Mouse (Mus musculus) mouse trophoblast stem cell (cell line): Measurements from ENCODE around the gene Fads2.

ENCODE experiments used
- in situ Hi-C, 2 experiments: fragments of 300-500 bp; cut with MseI, MboI; formaldehyde crosslinking; loops; 2 replicates in 1 of 2; 3 replicates in 1 of 2; pipeline ENCODE4 v1.15.1; 2025

Gene Fads2

GRCm38 (mm10) chr19:10061624-10062023, 39.9 kb downstream of the Fads2 start:
- in situ Hi-C loops = no loop called here

GRCm38 (mm10) chr19:10060783-10061590, 40.6 kb downstream of the Fads2 start:
- in situ Hi-C loops = no loop called here

GRCm38 (mm10) chr19:10059911-10060567, 41.5 kb downstream of the Fads2 start:
- in situ Hi-C loops = no loop called here

DNA sequence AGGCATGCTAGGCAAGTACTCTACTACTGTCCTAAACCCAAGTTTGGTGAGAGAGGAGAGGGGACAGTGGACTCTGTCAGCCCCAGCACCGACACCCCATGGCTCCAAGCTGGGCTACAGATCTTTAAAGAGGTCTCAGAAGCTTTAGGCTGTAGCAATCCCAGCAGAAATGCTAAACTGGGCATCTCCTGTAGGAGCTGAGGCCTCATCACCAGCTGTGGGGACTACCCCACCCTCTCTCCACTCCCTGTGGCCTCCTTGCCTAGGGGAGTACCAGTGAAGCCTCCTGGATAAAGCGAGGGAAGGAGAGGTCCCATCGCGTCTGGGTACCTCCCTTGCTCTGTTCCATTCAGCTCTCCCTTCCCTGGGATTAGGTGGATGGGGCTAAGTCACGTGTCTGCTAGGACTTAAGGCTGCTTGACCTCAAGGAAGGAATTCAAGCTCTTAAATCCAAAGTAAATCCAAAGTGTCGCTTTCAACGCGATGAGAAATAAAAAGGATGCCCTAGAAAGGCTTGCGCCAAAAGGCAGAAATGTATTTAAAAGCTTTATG, 42.6 kb downstream of the Fads2 start:
- in situ Hi-C loops = no loop called here

DNA sequence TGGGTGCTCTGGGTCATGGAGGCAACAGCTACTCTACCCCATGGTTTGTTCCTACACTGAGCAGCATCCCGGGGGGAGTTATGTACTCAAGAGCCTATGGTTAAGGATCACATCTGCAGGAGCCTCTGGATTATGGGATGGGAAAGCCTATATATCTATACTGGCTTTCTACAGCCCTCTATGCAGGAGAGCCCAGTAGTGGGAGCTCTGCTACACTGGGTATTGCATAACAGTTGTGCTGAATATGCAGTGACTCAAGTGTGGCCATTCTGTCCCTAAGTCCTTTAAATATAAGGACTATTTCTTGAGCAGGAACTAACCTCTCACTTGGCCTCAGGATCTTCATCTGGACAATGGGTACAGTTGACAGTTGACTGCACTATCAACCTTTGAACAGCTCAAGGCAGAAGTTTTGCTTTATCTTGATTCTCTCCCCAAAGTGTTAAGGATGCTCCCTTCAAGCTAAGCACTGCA, 43.2 kb downstream of the Fads2 start:
- in situ Hi-C loops = no loop called here

DNA sequence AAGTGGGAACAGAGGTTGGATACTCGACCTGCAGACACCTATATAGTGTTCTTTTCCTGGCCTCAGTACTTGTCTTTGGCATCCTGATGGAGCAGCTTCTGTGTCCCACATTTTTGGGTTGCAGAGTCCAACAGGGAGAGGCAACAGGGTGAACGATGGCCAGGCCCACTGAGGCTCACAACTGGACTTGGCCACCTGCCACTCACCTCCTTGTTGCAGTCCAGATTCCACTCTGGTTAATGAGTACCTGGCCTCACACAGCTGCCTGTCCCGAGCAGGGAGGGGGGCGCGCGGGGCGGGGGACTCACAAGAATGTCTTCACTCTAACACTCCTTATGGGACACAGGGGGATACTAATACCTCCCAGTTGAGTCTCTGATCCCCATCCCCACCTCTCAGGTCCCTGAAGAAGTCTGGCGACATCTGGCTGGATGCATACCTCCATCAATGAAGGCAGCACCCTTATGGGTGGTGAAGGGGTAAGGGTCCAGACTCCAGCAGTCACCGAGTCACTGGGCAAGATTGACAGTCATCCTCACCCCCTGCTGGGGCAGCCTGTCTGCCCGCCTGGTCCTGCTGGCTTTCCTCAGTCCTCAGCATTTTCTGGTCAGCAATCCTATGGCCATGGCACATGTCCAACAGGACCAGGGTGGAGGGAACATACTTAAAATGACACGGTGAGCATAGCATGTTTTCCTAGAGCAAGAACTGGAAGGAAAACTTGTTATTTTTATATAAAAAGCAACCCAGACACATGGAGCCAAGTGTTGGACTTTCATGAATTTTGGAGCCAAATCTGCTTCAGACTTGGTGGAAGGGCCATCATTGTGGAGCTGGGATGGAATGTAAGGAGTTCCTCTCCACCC, 43.8 kb downstream of the Fads2 start:
- in situ Hi-C loops = no loop called here

DNA sequence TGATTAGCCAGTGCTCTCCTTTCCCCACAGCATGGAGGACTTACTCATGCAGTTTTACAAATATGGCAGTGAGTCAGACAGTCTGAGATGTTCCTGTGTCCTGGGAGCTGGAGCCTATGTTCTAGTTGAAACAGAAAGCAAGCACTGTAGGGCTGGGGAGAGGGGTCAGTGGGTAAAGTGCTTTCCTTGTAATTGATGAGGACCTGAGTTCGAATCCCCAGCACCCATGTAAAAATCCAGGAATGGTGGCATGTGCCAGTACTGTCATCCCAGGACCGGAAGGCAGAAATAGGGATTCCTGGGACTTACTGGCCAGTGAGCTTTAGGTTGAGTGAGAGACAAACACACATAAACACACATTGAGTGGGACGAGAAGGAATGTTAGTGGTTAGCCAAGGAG, 44.9 kb downstream of the Fads2 start:
- in situ Hi-C loops = no loop called here

DNA sequence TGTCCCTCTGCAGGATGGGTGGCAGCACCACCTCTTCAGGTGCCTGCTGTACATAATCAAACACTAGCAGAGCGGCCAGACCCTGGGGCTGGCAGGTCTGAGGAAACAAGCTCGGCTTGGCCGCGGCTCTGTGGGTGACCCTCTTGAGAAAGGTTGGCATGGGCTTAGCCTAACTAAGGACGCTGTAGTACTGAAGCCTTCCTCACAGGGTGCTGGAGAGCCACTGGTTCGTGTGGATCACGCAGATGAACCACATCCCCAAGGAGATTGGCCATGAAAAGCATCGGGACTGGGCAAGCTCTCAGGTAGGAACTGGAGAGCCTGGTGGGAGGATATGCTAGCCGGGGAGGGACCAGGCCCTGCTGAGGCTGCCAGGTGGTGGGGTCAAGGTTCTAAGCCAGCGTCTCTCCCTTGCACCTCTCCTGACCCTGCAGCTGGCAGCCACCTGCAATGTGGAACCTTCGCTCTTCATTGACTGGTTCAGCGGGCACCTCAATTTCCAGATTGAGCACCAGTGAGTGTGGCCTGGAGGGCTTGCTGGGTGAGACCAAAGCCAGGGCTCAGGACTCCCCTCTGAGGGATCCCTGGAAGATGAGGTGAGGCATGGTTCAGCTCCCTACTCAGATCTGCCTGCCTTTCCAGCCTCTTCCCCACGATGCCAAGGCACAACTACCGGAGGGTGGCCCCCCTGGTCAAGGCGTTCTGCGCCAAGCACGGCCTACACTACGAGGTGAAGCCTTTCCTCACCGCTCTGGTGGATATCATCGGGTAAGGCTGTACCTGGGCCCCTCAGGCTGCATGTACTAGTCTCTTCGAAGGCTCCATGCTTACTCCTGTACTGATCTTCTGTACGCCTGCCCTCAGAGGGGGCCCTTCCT, 45.5 kb downstream of the Fads2 start:
- in situ Hi-C loops = no loop called here

- in situ Hi-C loops = no loop called here
Measured at GRCm38 (mm10) chr19:10055261-10055660, 46.3 kb downstream of the Fads2 start.

- in situ Hi-C loops = no loop called here
Measured at GRCm38 (mm10) chr19:10054361-10055075, 47.0 kb downstream of the Fads2 start.

DNA sequence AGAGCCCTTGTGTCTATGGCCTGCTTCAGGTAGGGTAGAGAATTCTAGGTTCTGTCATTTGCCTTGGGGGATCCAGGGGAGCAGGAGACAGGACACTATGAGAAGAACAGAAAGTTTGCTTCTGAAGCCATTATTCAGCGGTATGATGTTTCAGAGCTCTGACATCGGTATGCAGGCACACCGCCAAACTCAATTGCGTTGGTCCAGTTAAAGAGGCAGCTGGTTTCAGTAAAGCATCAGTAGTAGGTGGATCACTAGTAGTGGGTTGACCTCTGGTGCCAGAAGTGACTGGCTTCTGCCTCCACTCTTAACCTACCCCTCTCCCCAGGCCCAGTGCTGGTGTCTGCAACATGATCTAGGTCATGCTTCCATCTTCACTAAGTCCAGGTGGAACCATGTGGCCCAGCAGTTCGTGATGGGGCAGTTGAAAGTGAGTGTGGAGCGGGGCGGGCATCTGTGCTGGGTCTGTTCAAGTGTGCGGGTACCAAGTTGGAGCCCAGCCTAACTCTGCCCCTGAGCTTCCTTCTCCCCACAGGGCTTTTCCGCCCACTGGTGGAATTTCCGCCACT, 47.8 kb downstream of the Fads2 start:
- in situ Hi-C loops = no loop called here

DNA sequence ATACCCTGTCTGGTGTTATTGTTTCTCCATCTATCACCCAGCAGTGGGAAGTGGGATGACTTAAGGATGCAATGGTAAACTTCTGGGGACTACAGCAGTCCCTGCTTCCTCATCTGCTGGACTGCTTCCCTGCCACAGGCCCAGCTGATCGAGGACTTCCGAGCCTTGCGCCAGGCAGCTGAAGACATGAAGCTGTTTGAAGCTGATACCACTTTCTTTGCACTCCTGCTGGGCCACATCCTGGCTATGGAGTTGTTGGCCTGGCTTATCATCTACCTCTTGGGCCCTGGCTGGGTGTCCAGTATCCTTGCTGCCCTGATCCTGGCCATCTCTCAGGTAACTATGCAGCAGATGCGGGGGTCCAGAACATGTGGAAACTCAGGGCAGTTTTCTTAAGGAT, 48.8 kb downstream of the Fads2 start:
- in situ Hi-C loops = no loop called here

GRCm38 (mm10) chr19:10050438-10050837, 51.1 kb downstream of the Fads2 start:
- in situ Hi-C loops = no loop called here

GRCm38 (mm10) chr19:10049533-10049932, 52.0 kb downstream of the Fads2 start:
- in situ Hi-C loops = no loop called here

GRCm38 (mm10) chr19:10046983-10047382, 54.6 kb downstream of the Fads2 start:
- in situ Hi-C loops = no loop called here

DNA sequence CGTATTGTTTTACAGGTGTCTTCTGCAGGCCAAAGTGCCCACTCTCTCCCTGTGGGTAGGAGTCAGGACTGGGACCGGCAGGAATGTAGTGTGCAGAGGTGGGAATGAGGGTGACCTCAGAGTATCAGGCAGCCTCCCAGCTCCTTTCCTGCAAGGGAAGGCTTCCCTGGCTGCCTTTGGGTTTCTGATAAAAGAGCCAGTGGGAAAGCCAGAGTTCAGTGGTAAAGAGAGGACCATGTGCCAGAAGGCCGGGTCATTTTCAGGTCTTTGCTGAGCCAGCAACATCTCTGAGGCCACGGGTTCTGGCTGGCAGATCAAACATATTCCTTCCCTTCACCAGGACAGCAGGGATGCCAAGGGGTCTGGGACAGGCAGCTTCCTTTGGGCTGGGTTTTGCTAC, 55.2 kb downstream of the Fads2 start:
- in situ Hi-C loops = no loop called here

DNA sequence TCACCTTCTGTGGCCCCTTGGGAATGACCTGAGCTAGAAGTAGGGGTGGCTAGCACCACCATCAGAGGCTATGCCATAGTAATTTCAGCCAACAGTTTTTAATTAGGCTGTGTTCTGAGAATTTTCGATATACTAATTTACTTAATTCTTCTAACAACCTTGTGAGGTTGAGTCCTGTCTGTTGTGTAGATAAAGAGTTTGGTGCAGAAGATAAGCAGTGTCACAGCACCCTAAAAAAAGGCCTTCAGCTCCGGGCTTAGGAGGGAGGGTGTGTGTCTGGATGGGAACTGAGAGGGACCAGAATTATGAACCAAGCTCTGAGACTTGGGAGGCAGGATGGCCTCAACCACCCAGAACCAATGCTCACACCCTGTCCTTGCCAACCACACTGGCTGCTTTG, 55.8 kb downstream of the Fads2 start:
- in situ Hi-C loops = no loop called here

DNA sequence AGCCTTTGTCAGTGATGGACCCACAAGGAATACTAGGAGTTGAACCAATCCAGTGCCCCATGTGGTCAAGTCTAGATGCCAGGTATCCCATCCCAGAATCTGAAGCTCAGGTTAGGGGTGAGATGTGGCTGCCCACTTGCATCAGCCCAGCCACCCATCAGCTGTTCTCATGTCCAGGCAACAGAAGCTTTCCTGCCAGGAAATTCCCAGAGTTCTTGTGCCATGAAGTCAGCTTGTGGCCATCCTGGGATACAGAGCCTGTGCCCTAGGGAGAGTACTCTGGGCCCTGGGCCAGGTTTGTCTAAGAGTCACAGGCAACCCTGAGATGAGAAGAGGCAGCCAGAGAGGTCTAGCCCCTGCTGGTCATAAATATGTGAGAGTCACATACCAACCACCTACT, 57.9 kb downstream of the Fads2 start:
- in situ Hi-C loops = no loop called here

GRCm38 (mm10) chr19:10042816-10043215, 58.7 kb downstream of the Fads2 start:
- in situ Hi-C loops = no loop called here

- in situ Hi-C loops = no loop called here
Measured at GRCm38 (mm10) chr19:10042232-10042631, 59.3 kb downstream of the Fads2 start.
